29 mouse cellular contexts compared by ENCODE assay signal in genomic region chr1:74271659-74272058, GRCm38 (mm10). TPM values are rescaled to one million over a fixed set of nuclear protein-coding genes. Genes with fewer than 3 reads are reported as not detected.
DNase-seq lines count a peak whose midpoint lies in the region; ATAC-seq and TF ChIP-seq lines count a peak whose summit lies in the region.
"Had no signal": no experiment of that assay in that cellular context is flagged by ENCODE, and none has a peak within 500 bp of the region (broad histone marks: within the 10 kb centered on the region; RNA-seq: fewer than 3 reads in every experiment).

No protein-coding gene starts in this region.

- no peaks in the 10 kb centered on the region for H3K4me1 ChIP-seq in forebrain, embryonic 11.5 days (replicated peaks; ENCODE audit: control insufficient read depth, insufficient read depth, low read length)
- no peaks in the 10 kb centered on the region for H3K4me1 ChIP-seq in forebrain, embryonic 14.5 days (ENCODE audit: control insufficient read depth, insufficient read depth, low read length)
- peaks cover 31% of the 10 kb centered on the region for H3K4me1 ChIP-seq in heart, embryonic 16.5 days (ENCODE audit: control insufficient read depth, insufficient read depth, low read length)
- H3K4me1 ChIP-seq in lung, embryonic 14.5 days (ENCODE audit: insufficient read depth), result no peaks in the 10 kb centered on the region
- H3K4me1 ChIP-seq in embryonic facial prominence, embryonic 10.5 days, result peaks cover 27% of the 10 kb centered on the region
- H3K4me1 ChIP-seq: forebrain, embryonic 12.5 days; midbrain, embryonic 15.5 days; neural tube, embryonic 12.5 days had no signal

- H3K27me3 ChIP-seq in forebrain, embryonic 11.5 days (ENCODE audit: control insufficient read depth, insufficient read depth, low read length), result no peaks in the 10 kb centered on the region
- no peaks in the 10 kb centered on the region for H3K27me3 ChIP-seq in forebrain, embryonic 14.5 days (replicated peaks; ENCODE audit: control insufficient read depth, insufficient read depth, low read length)
- H3K27me3 ChIP-seq in heart, embryonic 16.5 days (ENCODE audit: control insufficient read depth, insufficient read depth, low read length), result no peaks in the 10 kb centered on the region
- no peaks in the 10 kb centered on the region for H3K27me3 ChIP-seq in lung, embryonic 14.5 days (ENCODE audit: insufficient read depth, low read length)
- H3K27me3 ChIP-seq in embryonic facial prominence, embryonic 10.5 days (replicated peaks; ENCODE audit: low read depth, poor library complexity, severe bottlenecking), result no peaks in the 10 kb centered on the region
- H3K27me3 ChIP-seq: CH12.LX; embryonic facial prominence, embryonic 12.5 days; forebrain, embryonic 12.5 days; liver, embryonic 13.5 days; midbrain, embryonic 15.5 days; neural tube, embryonic 12.5 days had no signal

- 83% methylated on average over 4 of the region's 4 CpGs for WGBS in forebrain, embryonic 11.5 days
- WGBS in forebrain, embryonic 14.5 days, result 71% methylated on average over 4 of the region's 4 CpGs
- 19% methylated on average over 4 of the region's 4 CpGs for WGBS in heart, embryonic 16.5 days
- 54% methylated on average over 4 of the region's 4 CpGs for WGBS in lung, embryonic 14.5 days
- WGBS in embryonic facial prominence, embryonic 10.5 days, result 86% methylated on average over 4 of the region's 4 CpGs

- no peak overlapping the region for H3K27ac ChIP-seq in forebrain, embryonic 11.5 days (ENCODE audit: low read depth, low read length)
- H3K27ac ChIP-seq in forebrain, embryonic 14.5 days (ENCODE audit: low read depth, low read length), result no peak overlapping the region
- H3K27ac ChIP-seq in heart, embryonic 16.5 days (ENCODE audit: low read length), result peak overlapping the region; percentile 53
- H3K27ac ChIP-seq in lung, embryonic 14.5 days (ENCODE audit: low read depth), result no peak overlapping the region
- no peak overlapping the region for H3K27ac ChIP-seq in embryonic facial prominence, embryonic 10.5 days (replicated peaks)
- H3K27ac ChIP-seq: embryonic facial prominence, embryonic 12.5 days; forebrain, embryonic 12.5 days; gastrocnemius, adult 2 months; hindbrain, embryonic 10.5 days; left cerebral cortex, adult 2 months; liver, embryonic 13.5 days; midbrain, embryonic 15.5 days; neural tube, embryonic 12.5 days had no signal

- H3K9ac ChIP-seq in forebrain, embryonic 11.5 days (ENCODE audit: low read length), result no peak overlapping the region
- H3K9ac ChIP-seq in forebrain, embryonic 14.5 days (ENCODE audit: low read length), result no peak overlapping the region
- H3K9ac ChIP-seq in heart, embryonic 16.5 days (ENCODE audit: low read length), result no peak overlapping the region
- H3K9ac ChIP-seq in lung, embryonic 14.5 days, result no peak overlapping the region
- H3K9ac ChIP-seq: embryonic facial prominence, embryonic 12.5 days; forebrain, embryonic 12.5 days; liver, embryonic 13.5 days; midbrain, embryonic 15.5 days; neural tube, embryonic 12.5 days had no signal

- no peak overlapping the region for H3K4me3 ChIP-seq in forebrain, embryonic 11.5 days (ENCODE audit: low read depth, low read length)
- H3K4me3 ChIP-seq in forebrain, embryonic 14.5 days (ENCODE audit: low read depth, low read length), result no peak overlapping the region
- no peak overlapping the region for H3K4me3 ChIP-seq in heart, embryonic 16.5 days (ENCODE audit: low read length)
- H3K4me3 ChIP-seq in lung, embryonic 14.5 days (ENCODE audit: low read depth, low read length), result no peak overlapping the region
- H3K4me3 ChIP-seq in embryonic facial prominence, embryonic 10.5 days, result no peak overlapping the region
- H3K4me3 ChIP-seq: embryonic facial prominence, embryonic 12.5 days; forebrain, embryonic 12.5 days; gastrocnemius, adult 2 months; hindbrain, embryonic 10.5 days; left cerebral cortex, adult 2 months; liver, embryonic 13.5 days; midbrain, embryonic 15.5 days; neural tube, embryonic 12.5 days had no signal

- H3K36me3 ChIP-seq in forebrain, embryonic 11.5 days (ENCODE audit: control insufficient read depth, insufficient read depth, low read length), result peaks cover 4% of the 10 kb centered on the region; the same call in 1 of the 2 replicates
- peaks cover 25% of the 10 kb centered on the region for H3K36me3 ChIP-seq in forebrain, embryonic 14.5 days (ENCODE audit: control insufficient read depth, insufficient read depth, low read length)
- peaks cover 23% of the 10 kb centered on the region for H3K36me3 ChIP-seq in heart, embryonic 16.5 days (ENCODE audit: control insufficient read depth, insufficient read depth)
- peaks cover 25% of the 10 kb centered on the region for H3K36me3 ChIP-seq in lung, embryonic 14.5 days (ENCODE audit: insufficient read depth)
- H3K36me3 ChIP-seq in embryonic facial prominence, embryonic 10.5 days (replicated peaks), result peaks cover 26% of the 10 kb centered on the region

- no peak overlapping the region for H3K4me2 ChIP-seq in forebrain, embryonic 11.5 days (ENCODE audit: low read depth, low read length, severe bottlenecking)
- H3K4me2 ChIP-seq in forebrain, embryonic 14.5 days (ENCODE audit: low read length), result no peak overlapping the region
- no peak overlapping the region for H3K4me2 ChIP-seq in heart, embryonic 16.5 days (ENCODE audit: low read depth, low read length)
- H3K4me2 ChIP-seq in lung, embryonic 14.5 days, result no peak overlapping the region
- H3K4me2 ChIP-seq: embryonic facial prominence, embryonic 12.5 days; forebrain, embryonic 12.5 days; liver, embryonic 13.5 days; midbrain, embryonic 15.5 days; neural tube, embryonic 12.5 days had no signal

- no peaks in the 10 kb centered on the region for H3K9me3 ChIP-seq in forebrain, embryonic 11.5 days (ENCODE audit: control insufficient read depth, low read length)
- no peaks in the 10 kb centered on the region for H3K9me3 ChIP-seq in forebrain, embryonic 14.5 days (replicated peaks; ENCODE audit: control insufficient read depth, low read length)
- no peaks in the 10 kb centered on the region for H3K9me3 ChIP-seq in heart, embryonic 16.5 days (replicated peaks; ENCODE audit: control insufficient read depth, low read length)
- no peaks in the 10 kb centered on the region for H3K9me3 ChIP-seq in lung, embryonic 14.5 days (ENCODE audit: low read depth, low read length)
- no peaks in the 10 kb centered on the region for H3K9me3 ChIP-seq in embryonic facial prominence, embryonic 10.5 days
- H3K9me3 ChIP-seq: embryonic facial prominence, embryonic 12.5 days; forebrain, embryonic 12.5 days; G1E; hindbrain, embryonic 10.5 days; liver, embryonic 13.5 days; midbrain, embryonic 15.5 days; neural tube, embryonic 12.5 days had no signal

- peak; percentile 39 for DNase-seq in forebrain, embryonic 11.5 days (ENCODE audit: low spot score)
- DNase-seq in forebrain, embryonic 14.5 days (ENCODE audit: low spot score), result no peak
- no peak for DNase-seq in heart, postnatal 36 days
- peak; percentile 57 for DNase-seq in lung, embryonic 14.5 days
- no peak for DNase-seq in lung, postnatal 10 days
- DNase-seq in embryonic facial prominence, embryonic 10.5 days (ENCODE audit: low spot score), result no peak
- DNase-seq: B cell, adult 2 months; cerebellum, adult 18-20 months; cerebellum, postnatal 14 days; gastrocnemius, adult 2 months; kidney, adult 18-20 months; kidney, postnatal 4 days; liver, embryonic 13.5 days; lung, adult 2 months; lung, postnatal 36 days; right cerebral cortex, postnatal 14 days had no signal

- no peak for TF ChIP-seq CTCF in lung, embryonic 14.5 days (IDR thresholded peaks at IDR 0.05; ENCODE audit: low read depth)

- intact Hi-C loops in heart, postnatal 36 days (cut with DNase I), result no loop called here

- no peak for ATAC-seq in forebrain, embryonic 11.5 days (replicated peaks; ENCODE audit: low FRiP score)
- no peak for ATAC-seq in forebrain, embryonic 14.5 days
- ATAC-seq in heart, embryonic 16.5 days (replicated peaks; ENCODE audit: extremely low read depth, insufficient read depth, low FRiP score), result peak; percentile 42; the same call in 1 of the 2 replicates
- ATAC-seq in lung, embryonic 14.5 days (ENCODE audit: insufficient read depth), result no peak
- ATAC-seq: hindbrain, embryonic 16.5 days; midbrain, embryonic 15.5 days had no signal

RNA-seq across cellular contexts. Expression of gene Gpbar1, which starts 6.7 kb away (rescaled TPM):
- not detected in 2 replicates for polyA plus RNA-seq in forebrain, embryonic 11.5 days (2014; fragmentation: Nextera tagmentation; extraction: Ambion mirVana)
- polyA plus RNA-seq in forebrain, embryonic 14.5 days (2014; fragmentation: Nextera tagmentation; extraction: Ambion mirVana), result 0.17 TPM in 1 of 2 replicates, not detected in the other
- 0.22 and 0.30 TPM in 2 replicates for polyA plus RNA-seq in heart, embryonic 16.5 days (2015; fragmentation: Nextera tagmentation; extraction: Ambion mirVana)
- total RNA-seq in heart, postnatal 36 days (2021), result not detected
- 0.18 and 0.57 TPM in 2 replicates for polyA plus RNA-seq in lung, embryonic 14.5 days (2014; fragmentation: Nextera tagmentation; extraction: Ambion mirVana)
- polyA plus RNA-seq in embryonic facial prominence, embryonic 10.5 days (2016; fragmentation: Nextera tagmentation; extraction: Ambion mirVana), result 0.41 and 0.70 TPM in 2 replicates
- total RNA-seq: CH12.LX; gastrocnemius, adult 2 months; gastrocnemius, postnatal 4 days; layer of hippocampus, postnatal 10 days; left cerebral cortex, adult 2 months; left cerebral cortex, postnatal 36 days had no signal
- polyA plus RNA-seq: embryonic facial prominence, embryonic 12.5 days; G1E; hindbrain, embryonic 16.5 days; neural tube, embryonic 12.5 days had no signal

RNA-seq across cellular contexts. Expression of gene Aamp, which starts 12.9 kb away (rescaled TPM):
- polyA plus RNA-seq in forebrain, embryonic 11.5 days (2014; fragmentation: Nextera tagmentation; extraction: Ambion mirVana), result 185 and 205 TPM in 2 replicates
- polyA plus RNA-seq in forebrain, embryonic 14.5 days (2014; fragmentation: Nextera tagmentation; extraction: Ambion mirVana), result 226 and 231 TPM in 2 replicates
- polyA plus RNA-seq in heart, embryonic 16.5 days (2015; fragmentation: Nextera tagmentation; extraction: Ambion mirVana), result 214 and 223 TPM in 2 replicates
- total RNA-seq in heart, postnatal 36 days (2021), result 100 to 1,000 TPM; 102 to 104 TPM
- 233 and 236 TPM in 2 replicates for polyA plus RNA-seq in lung, embryonic 14.5 days (2014; fragmentation: Nextera tagmentation; extraction: Ambion mirVana)
- polyA plus RNA-seq in embryonic facial prominence, embryonic 10.5 days (2016; fragmentation: Nextera tagmentation; extraction: Ambion mirVana), result 259 and 262 TPM in 2 replicates

RNA-seq across cellular contexts. Expression of gene Pnkd, which starts 13.1 kb away (rescaled TPM):
- 95.3 and 98.4 TPM in 2 replicates for polyA plus RNA-seq in forebrain, embryonic 11.5 days (2014; fragmentation: Nextera tagmentation; extraction: Ambion mirVana)
- polyA plus RNA-seq in forebrain, embryonic 14.5 days (2014; fragmentation: Nextera tagmentation; extraction: Ambion mirVana), result 108 and 114 TPM in 2 replicates
- polyA plus RNA-seq in heart, embryonic 16.5 days (2015; fragmentation: Nextera tagmentation; extraction: Ambion mirVana), result 314 and 324 TPM in 2 replicates
- 100 to 1,000 TPM; 145 to 159 TPM for total RNA-seq in heart, postnatal 36 days (2021)
- 103 and 104 TPM in 2 replicates for polyA plus RNA-seq in lung, embryonic 14.5 days (2014; fragmentation: Nextera tagmentation; extraction: Ambion mirVana)
- polyA plus RNA-seq in embryonic facial prominence, embryonic 10.5 days (2016; fragmentation: Nextera tagmentation; extraction: Ambion mirVana), result 108 and 109 TPM in 2 replicates

RNA-seq across cellular contexts. Expression of gene Tmbim1, which starts 33.8 kb away (rescaled TPM):
- 6.9 and 8.2 TPM in 2 replicates for polyA plus RNA-seq in forebrain, embryonic 11.5 days (2014; fragmentation: Nextera tagmentation; extraction: Ambion mirVana)
- 3.7 and 4.9 TPM in 2 replicates for polyA plus RNA-seq in forebrain, embryonic 14.5 days (2014; fragmentation: Nextera tagmentation; extraction: Ambion mirVana)
- 51.2 and 51.4 TPM in 2 replicates for polyA plus RNA-seq in heart, embryonic 16.5 days (2015; fragmentation: Nextera tagmentation; extraction: Ambion mirVana)
- 10 to 100 TPM; 45.8 to 50.5 TPM for total RNA-seq in heart, postnatal 36 days (2021)
- polyA plus RNA-seq in lung, embryonic 14.5 days (2014; fragmentation: Nextera tagmentation; extraction: Ambion mirVana), result 25.5 and 29.8 TPM in 2 replicates
- 12.4 and 12.5 TPM in 2 replicates for polyA plus RNA-seq in embryonic facial prominence, embryonic 10.5 days (2016; fragmentation: Nextera tagmentation; extraction: Ambion mirVana)

RNA-seq across cellular contexts. Expression of gene Arpc2, which starts 35.8 kb away (rescaled TPM):
- 303 and 310 TPM in 2 replicates for polyA plus RNA-seq in forebrain, embryonic 11.5 days (2014; fragmentation: Nextera tagmentation; extraction: Ambion mirVana)
- 341 and 351 TPM in 2 replicates for polyA plus RNA-seq in forebrain, embryonic 14.5 days (2014; fragmentation: Nextera tagmentation; extraction: Ambion mirVana)
- 415 and 472 TPM in 2 replicates for polyA plus RNA-seq in heart, embryonic 16.5 days (2015; fragmentation: Nextera tagmentation; extraction: Ambion mirVana)
- total RNA-seq in heart, postnatal 36 days (2021), result 100 to 1,000 TPM; 135 to 140 TPM
- 365 and 370 TPM in 2 replicates for polyA plus RNA-seq in lung, embryonic 14.5 days (2014; fragmentation: Nextera tagmentation; extraction: Ambion mirVana)
- 359 and 369 TPM in 2 replicates for polyA plus RNA-seq in embryonic facial prominence, embryonic 10.5 days (2016; fragmentation: Nextera tagmentation; extraction: Ambion mirVana)

Comparison
In these comparisons a context has a peak if more than half of its experiments do, and no peak if none do; other contexts are left out.
1. DNase-seq: peak in forebrain, embryonic 11.5 days (single experiment) and lung, embryonic 14.5 days (single experiment); none in forebrain, embryonic 14.5 days (single experiment), heart, postnatal 36 days (0 of 2), lung, postnatal 10 days (single experiment) and embryonic facial prominence, embryonic 10.5 days (single experiment).